Mouse (Mus musculus): Measurements from ENCODE around the gene Rpp25.

Rpp25 gene

DNA sequence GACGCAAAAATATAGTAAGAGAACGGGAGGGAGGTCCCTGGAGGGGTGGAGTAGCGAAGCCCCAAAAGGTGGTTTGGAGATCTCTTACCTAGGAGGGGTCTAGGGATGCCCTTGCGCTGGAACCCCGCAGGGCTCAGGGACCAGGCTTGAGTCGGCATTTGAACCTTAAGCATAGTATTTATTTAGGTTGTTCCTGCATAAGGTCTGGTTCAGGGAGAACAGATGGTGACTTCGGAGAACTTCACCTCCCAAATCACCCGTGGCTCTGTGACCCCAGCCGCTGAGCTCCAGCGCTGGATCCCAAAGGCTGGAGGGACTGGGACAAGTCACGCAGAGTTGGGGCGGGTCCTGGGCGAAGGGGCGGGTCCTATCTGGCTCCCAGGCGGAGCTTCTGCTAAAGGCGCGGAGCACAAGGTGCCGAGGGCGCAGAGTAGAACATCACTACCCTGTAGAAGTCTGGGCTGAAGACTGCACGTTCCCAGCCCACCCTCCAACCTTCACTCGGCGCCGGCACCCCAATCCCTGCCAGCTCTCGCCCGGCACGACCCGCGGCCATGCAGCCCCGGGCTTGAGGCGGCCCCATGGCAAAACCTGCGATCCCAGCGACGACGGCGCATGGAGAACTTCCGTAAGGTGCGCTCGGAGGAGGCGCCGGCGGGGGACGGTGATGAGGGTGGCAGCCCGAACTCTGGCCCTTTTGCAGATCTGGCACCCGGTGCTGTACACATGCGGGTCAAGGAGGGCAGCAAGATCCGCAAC, at the start of gene Rpp25:
Rpp25 (plus strand) TSS at position 405 of the 759 bp plus-strand sequence.
- DNase-seq (ENCODE audit: low spot score) = no peak

DNA sequence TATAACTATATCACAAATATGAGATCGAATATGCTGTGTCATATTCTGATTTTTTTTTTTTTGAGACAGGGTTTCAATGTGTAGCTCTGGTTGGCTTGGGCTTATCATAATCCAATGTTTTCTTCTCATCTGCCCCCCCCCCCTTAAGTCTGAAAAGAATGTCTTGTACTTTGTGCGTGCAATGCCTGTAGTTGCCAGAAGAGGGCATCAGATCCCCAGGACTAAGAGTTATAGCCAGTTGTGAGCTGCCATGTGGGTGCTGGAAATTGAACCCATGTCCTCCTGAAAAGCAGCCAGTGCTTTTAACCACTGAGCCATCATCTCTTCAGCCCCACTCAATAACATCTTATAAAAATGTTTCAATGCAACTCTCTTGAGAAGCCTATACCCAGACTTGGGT, 44.1 kb upstream of the Rpp25 start:
- no peak for DNase-seq (ENCODE audit: low spot score)

DNA sequence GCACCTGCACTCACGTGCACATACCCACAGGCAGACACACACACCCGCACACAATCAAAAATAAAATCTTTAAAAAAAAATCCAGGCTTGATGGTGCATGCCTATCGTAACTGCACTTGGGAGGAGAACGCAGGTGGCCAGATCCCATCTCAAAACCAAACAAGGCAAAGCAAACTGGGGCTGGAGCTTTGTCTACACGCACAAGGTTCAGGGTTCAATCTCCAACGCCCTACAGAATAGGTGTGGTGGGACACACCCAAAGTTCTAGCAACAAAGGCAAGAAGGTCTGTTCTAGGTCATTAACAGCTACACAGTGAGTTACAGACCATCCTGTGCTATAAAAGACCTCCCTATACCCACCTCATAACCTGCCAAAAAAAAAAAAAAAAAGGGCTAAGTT, 41.0 kb upstream of the Rpp25 start:
- DNase-seq (ENCODE audit: low spot score) = no peak

DNA sequence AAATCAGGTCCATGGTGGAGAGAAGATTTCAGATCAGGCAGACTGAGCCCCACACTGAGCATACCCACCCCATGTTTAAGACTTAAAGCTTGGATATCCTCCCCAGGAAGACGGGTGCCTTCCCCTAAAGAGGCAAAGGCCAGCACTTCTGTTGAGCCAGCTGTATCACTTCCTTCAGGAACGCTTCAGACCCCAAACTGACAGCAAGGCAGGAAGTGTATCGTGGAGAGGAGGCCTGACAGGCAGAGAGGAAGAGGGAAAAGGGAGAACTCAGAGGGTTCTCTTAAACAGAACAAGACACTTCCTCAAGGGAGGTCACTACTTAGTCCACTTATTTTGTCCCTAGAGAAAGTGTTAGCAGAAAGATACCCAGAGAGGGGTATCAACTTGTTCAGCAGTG, 37.7 kb upstream of the Rpp25 start:
- DNase-seq (ENCODE audit: low spot score) = no peak

DNA sequence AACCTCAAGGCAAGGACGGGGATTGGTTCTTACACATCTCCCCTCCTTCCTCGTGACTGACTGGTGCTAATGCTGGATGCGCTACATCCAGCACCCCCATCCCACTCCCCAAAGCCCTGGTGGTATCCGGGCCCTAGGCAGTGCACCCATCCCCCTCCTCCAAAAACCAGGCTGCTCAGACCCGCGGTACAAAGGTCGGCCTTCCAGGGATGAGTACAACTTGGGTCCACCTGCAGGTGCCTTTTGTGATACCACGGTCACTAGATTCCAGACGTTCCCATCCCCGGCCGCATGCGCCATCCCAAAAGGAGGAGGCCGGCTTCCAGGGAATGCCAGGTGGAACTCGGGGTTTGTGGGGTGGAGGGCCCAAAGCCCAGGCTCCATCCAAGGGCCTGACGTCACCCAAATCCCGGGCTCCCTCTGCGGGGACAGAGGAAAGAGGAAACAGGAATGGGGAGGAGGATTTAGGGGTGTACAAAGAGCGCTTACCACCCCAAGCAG, 36.5 kb upstream of the Rpp25 start:
- DNase-seq (ENCODE audit: low spot score) = peak; percentile 17

DNA sequence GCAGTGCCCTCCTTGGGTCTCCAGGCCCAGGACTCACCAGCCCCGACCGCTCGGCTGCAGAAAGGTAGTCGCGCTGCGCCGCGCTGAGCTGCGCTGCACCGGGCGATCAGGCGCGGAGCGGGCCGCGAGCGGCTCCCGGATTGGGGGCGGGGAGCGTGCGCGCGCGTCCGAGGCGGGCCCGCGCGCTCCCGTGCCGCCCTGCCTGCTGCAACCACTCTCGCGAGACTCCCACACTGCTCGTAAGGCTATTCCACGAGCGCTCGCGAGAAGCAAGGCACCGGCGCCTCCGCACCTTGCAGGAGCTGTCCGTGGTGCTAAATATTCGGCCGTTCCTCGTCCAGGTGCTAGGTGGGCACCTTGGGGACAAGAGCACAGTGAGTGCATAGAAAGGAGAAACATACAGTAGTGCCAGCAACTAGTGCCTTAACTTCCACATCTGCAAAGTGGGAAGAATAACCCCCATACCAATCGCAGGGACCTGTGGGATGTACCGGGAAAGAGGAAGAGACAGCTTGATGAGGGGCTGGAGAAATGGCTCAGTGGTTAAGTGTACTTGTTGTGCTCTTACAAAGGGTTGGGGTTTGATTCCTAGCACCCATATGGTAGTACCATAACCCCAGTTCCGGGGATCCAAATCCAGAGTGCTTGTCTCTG, 35.8 kb upstream of the Rpp25 start, which contains the start of gene Scamp5:
Scamp5 (minus strand) TSS at position 165 of the 654 bp plus-strand sequence.
- DNase-seq (ENCODE audit: low spot score) = peak; percentile 68

DNA sequence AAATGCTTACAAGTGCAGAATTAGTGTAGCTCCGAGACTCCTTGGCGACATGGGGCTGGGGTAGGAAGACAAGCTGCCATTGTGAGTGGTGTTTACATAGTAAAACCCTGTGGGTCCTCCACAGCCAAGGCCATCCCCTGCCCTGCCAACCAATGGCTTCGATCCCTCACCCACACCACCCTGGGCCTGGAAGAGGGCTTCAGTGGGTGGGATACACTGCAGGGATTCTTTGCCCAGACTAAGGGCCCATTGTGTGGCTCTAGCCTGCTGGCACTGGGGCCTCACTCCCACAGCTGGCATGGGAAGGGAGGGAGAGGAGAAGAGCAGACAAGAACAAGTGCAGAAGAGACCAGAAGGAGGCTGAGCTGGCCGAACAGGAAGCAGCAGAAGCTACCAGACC, 34.9 kb upstream of the Rpp25 start:
- DNase-seq (ENCODE audit: low spot score) = peak; percentile 37

DNA sequence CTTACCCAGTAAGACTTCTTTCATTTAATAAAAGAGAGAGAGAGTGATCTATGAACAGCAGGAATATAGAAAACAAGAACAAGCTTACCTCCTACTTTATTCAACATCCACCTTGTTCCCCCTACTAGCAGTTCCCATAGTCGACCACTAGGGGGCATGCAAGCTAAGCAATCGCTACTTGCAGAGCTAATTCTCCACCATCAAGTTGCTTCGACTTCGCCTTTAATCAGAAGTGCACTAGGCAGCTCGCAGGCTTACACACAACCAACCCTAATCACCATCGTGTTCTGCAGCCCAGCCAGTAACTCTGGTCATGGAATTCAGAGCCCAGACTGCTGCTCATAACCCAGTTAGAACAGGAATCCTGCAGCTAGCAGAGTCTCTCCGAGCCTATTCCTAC, 18.1 kb upstream of the Rpp25 start:
- DNase-seq (ENCODE audit: low spot score) = peak; percentile 68

DNA sequence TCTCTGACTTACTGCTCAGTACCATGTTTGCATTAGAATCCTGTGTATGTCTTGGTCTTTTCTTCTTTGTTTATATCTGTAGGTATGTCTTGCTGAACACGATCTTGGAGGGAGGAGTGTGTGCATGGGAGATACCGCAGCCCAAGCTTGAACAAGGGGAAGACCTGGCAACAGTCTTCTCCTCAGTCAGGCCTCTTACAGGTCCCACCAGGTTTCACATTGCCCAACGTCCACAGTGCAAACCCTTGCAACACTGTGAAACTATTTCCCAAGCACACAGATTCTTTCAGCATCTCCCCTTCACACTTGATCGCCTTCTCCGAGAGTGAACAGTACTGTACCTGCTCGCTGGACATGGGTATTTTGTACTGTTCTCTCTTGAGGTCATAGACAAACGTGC, 16.0 kb upstream of the Rpp25 start:
- no peak for DNase-seq (ENCODE audit: low spot score)

DNA sequence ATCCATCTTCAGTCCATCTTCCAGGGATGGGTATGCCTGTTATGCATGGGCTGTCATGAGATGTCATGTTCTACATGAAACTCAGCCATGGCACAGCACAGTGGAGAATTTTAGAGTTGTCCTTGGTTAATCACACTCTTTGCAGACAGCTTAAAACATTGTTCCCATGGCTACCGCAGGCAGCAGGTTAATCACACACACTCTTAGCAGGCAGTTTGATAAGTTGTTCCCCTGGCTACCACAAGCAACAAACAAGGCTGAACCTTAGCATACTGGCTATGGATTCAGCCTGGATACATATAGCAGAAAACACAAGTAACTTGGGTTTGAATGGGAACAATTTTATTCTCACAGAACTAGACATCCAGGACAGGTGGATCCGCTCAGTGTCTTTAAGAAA, 10.3 kb upstream of the Rpp25 start:
- DNase-seq (ENCODE audit: low spot score) = no peak

DNA sequence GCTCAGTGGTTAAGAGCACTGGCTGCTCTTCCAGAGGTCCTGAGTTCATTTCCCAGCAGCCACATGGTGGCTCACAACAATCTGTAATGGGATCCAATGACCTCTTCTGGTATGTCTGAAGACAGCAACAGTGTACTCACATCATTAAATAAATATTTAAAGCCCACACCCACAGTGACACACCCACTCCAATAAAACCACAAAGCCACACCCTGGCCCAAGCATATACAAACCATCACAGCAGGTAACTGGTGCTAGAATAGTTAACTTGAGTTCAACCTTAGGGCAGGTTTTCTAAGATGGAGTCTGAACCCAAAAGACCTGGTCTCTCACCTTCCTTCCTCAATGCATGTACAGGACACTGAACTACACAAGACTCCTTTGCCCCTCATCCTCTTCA, 8.9 kb upstream of the Rpp25 start:
- no peak for DNase-seq (ENCODE audit: low spot score)

DNA sequence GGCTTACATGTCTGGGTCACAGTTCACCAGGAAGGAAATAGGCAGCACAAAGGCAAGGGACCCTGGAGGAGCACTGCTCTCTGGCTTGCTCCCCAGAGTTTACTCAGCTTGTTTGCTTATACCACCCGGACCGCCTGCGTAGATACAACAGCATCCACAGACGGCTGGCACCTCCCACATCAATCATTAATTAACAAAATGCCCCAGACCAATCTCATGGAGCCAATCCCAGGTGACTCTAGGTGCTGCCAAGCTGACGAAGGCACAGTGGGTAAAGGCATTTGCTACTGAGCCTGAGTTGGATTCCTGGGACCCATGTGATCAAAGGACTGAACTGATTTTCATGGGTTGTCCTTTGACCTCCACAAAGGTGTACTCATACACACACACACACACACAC, 6.6 kb upstream of the Rpp25 start:
- DNase-seq (ENCODE audit: low spot score) = no peak

DNA sequence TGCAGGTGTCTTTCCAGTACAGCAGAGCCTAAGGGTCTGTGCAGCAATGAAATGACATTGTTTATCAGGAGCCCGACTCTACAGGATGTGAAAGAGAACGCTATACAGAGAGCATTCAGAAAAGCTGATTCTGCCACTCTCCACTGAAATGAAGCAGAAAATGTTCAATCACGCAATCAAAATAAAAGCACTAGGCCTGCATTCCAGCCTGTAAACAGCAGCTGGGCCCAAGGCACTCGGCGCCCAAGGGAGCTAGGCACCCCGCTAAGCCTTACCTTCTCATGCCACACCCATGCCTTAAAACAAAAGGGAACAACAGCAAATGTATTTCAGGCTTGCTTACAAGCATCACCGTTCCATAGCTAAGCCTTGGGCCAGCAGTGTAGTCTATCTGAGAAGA, 5.3 kb upstream of the Rpp25 start:
- DNase-seq (ENCODE audit: low spot score) = no peak

DNA sequence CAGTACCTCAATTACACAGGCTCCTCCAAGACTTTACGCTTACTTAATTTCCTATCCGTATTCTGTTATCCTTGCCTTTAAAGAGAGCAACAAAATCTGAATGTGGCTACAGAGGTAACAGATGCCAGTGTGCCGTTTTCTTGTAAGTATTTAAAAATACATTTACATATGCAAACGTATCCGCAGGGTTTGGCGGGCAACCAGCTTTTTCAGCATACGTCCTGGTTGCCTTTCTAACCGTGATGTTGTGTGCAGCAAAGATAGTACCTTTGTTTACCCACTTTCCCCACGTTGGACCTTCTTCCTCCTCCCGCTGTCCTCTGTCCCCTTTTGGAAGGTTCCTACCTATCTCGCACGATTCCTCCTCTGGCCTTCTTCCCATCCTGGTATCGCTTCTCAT, 2.4 kb upstream of the Rpp25 start:
- DNase-seq (ENCODE audit: low spot score) = no peak

DNA sequence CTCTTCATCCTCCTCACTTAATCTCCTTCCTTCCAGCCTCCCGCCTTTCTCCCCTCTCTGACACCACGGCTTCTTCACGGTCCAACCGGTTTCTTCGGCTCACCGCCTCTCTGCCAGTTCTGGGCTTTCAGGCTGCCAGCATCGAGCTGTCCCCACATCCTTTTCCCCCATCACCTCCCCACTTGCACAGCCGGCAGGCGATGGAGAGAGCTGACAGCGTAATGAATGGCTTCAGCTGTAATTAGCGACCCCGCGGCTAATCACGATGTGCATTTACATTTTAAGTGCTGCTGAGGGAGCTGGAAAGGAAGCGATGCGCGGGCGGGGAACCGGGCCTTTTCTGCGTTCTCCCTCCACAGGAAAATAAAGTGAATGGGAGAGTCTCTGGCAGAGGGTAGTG, 2.0 kb upstream of the Rpp25 start:
- no peak for DNase-seq (ENCODE audit: low spot score)

DNA sequence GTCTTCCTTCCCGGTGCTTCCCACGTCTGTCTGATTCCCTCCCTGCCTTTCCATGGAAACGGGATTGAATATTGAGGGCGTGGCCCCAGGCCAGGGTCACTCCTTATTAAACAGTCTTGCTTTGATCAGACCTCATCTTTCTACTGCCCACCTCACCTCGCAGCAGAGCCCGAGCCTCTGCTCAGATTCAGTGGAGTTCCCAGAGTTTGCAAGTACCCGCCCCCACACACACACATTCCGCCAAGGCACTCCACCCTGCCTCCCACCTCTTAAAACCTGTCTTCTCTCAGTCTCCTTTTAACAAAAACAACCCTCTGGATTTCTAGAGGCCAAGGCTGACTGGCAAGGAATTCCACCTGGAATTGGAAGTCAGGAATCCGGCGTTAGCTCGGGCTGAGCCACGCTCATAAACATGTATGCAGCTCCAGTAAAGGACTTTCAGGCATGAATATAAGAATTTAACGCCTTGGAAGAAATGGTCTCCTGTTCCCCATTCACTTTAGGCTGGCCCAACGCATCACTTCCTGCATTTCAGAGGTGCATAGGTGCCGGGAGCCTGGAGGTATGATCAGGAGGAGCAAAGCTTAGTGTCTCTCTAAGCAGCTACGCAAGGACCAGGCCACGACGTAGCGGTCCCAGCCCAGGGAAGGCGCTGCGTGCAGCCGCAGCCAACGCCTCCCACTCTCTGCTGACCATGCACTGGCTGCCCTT, 760 bp upstream of the Rpp25 start:
- DNase-seq (ENCODE audit: low spot score) = no peak

DNA sequence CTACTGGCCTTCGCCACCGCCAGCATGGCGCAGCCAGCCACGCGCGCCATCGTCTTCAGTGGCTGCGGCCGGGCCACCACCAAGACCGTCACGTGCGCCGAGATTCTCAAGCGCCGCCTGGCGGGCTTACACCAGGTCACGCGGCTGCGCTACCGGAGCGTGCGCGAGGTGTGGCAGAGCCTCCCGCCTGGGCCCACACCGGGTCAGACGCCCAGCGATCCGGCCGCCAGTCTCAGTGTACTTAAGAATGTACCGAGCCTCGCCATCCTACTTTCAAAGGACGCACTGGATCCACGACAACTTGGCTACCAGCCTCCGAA, 515 bp downstream of the Rpp25 start:
- no peak for DNase-seq (ENCODE audit: low spot score)

DNA sequence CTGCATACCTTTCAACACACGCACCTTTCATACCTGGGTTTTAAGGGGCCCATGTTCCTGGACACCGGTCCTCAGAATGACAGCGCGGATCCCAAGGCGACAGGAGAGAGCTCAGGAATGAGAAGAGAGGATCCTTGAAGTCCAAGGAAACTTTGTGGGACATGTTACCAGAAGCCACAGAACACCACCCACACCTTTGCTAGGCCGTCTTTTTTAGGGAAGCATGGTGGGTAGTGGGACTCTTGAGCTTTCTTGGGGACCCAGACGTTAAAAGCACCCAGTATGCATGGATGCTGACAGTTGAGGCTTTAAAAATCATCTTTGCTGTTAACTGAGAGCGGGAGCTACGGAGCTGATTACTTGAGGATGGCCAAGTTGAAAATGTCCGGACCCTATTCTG, 1.1 kb downstream of the Rpp25 start:
- DNase-seq (ENCODE audit: low spot score) = no peak

DNA sequence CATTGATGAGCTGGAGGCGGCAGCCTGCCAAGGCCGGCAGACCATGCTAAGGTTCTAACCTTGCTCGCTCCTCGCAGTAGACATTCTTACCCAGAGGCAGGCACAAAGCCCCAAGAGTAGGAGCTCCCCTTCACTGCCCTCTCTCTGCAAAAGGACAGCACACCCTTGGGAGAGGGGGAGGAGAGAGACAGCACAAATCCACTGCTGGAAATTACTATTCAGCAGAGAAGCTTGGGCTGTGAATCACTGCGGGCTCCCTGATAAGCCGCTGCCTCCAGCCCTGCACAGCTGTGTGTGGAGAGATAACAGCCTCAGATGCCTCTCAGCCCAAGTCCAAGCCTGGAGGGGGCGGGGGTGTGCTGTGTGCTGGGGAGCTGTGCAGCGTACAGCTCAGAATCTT, 1.9 kb downstream of the Rpp25 start:
- no peak for DNase-seq (ENCODE audit: low spot score)

DNA sequence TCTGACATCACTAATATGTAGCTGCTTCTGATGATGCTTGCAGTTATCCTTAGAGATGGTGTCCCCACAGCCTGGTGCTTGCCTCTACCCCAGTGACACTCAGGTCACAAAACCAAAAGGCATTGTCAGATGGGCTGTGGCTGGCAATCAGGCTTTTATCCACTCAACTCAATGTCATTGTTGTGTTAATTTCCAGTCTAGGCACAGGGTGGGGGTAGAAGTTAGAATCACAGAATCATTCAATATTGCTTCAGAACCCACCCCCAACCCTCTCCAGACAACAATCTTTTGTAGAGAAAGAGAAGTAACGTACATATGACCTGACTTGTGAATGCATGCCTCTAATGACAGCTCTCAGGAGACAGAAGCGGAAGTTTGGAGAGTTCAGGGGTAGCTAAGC, 6.8 kb downstream of the Rpp25 start:
- no peak for DNase-seq (ENCODE audit: low spot score)

DNA sequence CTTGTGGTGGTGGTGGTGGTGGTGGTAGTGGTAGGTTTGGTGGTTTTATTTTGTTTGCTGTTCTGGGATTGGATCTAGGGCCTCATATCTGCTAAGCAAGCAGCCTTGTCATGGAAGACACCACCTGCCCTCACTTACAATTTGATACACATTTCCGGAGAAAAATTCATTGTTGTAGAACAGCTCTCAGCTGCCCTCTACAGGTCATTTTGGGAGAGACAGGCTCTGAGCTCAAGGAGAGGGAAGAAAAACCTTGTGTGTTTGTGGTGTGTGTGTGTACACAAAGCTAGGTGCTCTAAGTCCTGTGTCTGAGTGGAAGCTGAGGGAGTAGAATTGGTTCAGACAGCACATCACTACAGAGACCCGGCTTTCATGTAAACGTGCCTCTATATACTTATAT, 13.3 kb downstream of the Rpp25 start:
- peak; percentile 62 for DNase-seq (ENCODE audit: low spot score)

DNA sequence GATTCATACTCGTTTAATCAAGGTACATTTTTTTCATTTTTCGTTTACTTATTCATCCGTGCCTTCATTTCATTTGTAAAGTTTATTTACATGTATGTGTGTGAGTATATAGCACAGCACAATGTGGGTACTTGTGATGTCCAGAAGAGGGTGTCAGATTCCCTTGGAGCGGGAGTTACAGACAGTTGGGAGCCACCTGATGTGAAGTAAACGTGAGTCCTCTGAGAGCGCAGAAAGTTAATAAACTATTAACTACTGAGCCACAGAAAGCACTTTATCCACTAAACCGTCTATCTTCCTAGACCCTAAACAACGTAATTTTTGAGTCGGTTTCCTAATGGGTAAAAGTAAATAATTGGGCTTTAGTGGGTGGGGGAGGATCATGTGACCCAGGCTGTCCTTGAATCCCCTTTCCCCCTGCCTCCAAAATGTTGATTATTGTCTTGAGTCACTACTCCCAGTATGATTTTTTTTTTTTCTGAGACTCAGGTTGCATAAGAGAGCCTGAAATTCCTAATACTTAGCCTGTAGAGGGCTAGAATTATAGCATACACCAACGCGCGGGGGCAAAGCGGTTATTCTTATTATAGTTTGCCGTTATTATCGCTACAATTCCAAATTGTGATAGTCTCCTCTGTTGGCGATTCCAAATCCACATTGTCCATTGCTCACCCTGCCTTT, 16.7 kb downstream of the Rpp25 start:
- DNase-seq (ENCODE audit: low spot score) = no peak
